Mouse (Mus musculus) v-Abl transformed pro-B cells (cell line): ENCODE results near the gene Gm49361.

Source experiments
- in situ Hi-C, 2 experiments: fragments of 400-800 bp; cut with MboI; formaldehyde crosslinking; loops; one replicate each; pipeline ENCODE4 v1.15.1; 2025; ENCODE audit not compliant: unreplicated experiment in 2 of 2

The Gm49361 gene

GRCm38 (mm10) chr14:57732668-57733293 is 13.1 kb downstream of the Gm49361 start:
- in situ Hi-C loops: no loop called here

- in situ Hi-C loops: no loop called here
Observed at GRCm38 (mm10) chr14:57730527-57730926, 15.4 kb downstream of the Gm49361 start.

GRCm38 (mm10) chr14:57729975-57730499 is 15.9 kb downstream of the Gm49361 start:
- in situ Hi-C loops: no loop called here

GRCm38 (mm10) chr14:57729364-57729763 is 16.5 kb downstream of the Gm49361 start:
- in situ Hi-C loops: no loop called here

GRCm38 (mm10) chr14:57726172-57726571 is 19.7 kb downstream of the Gm49361 start:
- in situ Hi-C loops: no loop called here

- in situ Hi-C loops: no loop called here
Observed at GRCm38 (mm10) chr14:57724473-57724872, 21.4 kb downstream of the Gm49361 start.

- in situ Hi-C loops: no loop called here
Observed at GRCm38 (mm10) chr14:57718245-57718644, 27.7 kb downstream of the Gm49361 start.

GRCm38 (mm10) chr14:57716601-57717245 is 29.2 kb downstream of the Gm49361 start:
- in situ Hi-C loops: no loop called here

- in situ Hi-C loops: no loop called here
Observed at GRCm38 (mm10) chr14:57712884-57713283, 33.0 kb downstream of the Gm49361 start.

- in situ Hi-C loops: no loop called here
Observed at GRCm38 (mm10) chr14:57711059-57711458, 34.8 kb downstream of the Gm49361 start.

GRCm38 (mm10) chr14:57709171-57709570 is 36.7 kb downstream of the Gm49361 start:
- in situ Hi-C loops: no loop called here

- in situ Hi-C loops: no loop called here
Observed at GRCm38 (mm10) chr14:57708580-57708979, 37.3 kb downstream of the Gm49361 start.

GRCm38 (mm10) chr14:57707100-57707893 is 38.6 kb downstream of the Gm49361 start:
- in situ Hi-C loops: no loop called here

GRCm38 (mm10) chr14:57706760-57707099 is 39.2 kb downstream of the Gm49361 start:
- in situ Hi-C loops: no loop called here

GRCm38 (mm10) chr14:57705759-57706158 is 40.1 kb downstream of the Gm49361 start:
- in situ Hi-C loops: no loop called here

- in situ Hi-C loops: no loop called here
Observed at GRCm38 (mm10) chr14:57705075-57705474, 40.8 kb downstream of the Gm49361 start.

- in situ Hi-C loops: no loop called here
Observed at GRCm38 (mm10) chr14:57701915-57702477, 43.9 kb downstream of the Gm49361 start.

GRCm38 (mm10) chr14:57699461-57699970 is 46.4 kb downstream of the Gm49361 start:
- in situ Hi-C loops: loop anchor here in 1 of 2 experiments (25.0 kb wide), 2 partner anchors 338 to 1013 kb away; no protein-coding TSS in a partner anchor

- in situ Hi-C loops: loop anchor here in 1 of 2 experiments (25.0 kb wide), 2 partner anchors 338 to 1013 kb away; no protein-coding TSS in a partner anchor
Observed at GRCm38 (mm10) chr14:57699016-57699415, 46.9 kb downstream of the Gm49361 start.

- in situ Hi-C loops: loop anchor here in 1 of 2 experiments (25.0 kb wide), 2 partner anchors 341 to 1016 kb away; no protein-coding TSS in a partner anchor
Observed at GRCm38 (mm10) chr14:57696066-57696465, 49.8 kb downstream of the Gm49361 start.
